Mouse (Mus musculus): Measurements from ENCODE around the gene Defb36.

Defb36 gene

GRCm38 (mm10) chr2:152604057-152604456 lies at the start of gene Defb36:
Gene Defb36 (plus strand): TSS chr2:152604327.
- ATAC-seq (ENCODE audit: insufficient number of reproducible peaks, low FRiP score, low TSS enrichment) = no peak

GRCm38 (mm10) chr2:152556655-152557054 lies 47.5 kb upstream of the Defb36 start:
- ATAC-seq (ENCODE audit: insufficient number of reproducible peaks, low FRiP score, low TSS enrichment) = no peak

- ATAC-seq (ENCODE audit: insufficient number of reproducible peaks, low FRiP score, low TSS enrichment) = no peak
Measured at GRCm38 (mm10) chr2:152569038-152569437, 35.1 kb upstream of the Defb36 start, which contains the start of gene Gm17416. Gene Gm17416 (plus strand): TSS chr2:152569338.

- ATAC-seq (ENCODE audit: insufficient number of reproducible peaks, low FRiP score, low TSS enrichment) = no peak
Measured at GRCm38 (mm10) chr2:152569881-152570280, 34.2 kb upstream of the Defb36 start.

GRCm38 (mm10) chr2:152570313-152570712 lies 33.8 kb upstream of the Defb36 start:
- ATAC-seq (ENCODE audit: insufficient number of reproducible peaks, low FRiP score, low TSS enrichment) = no peak

- no peak for ATAC-seq (ENCODE audit: insufficient number of reproducible peaks, low FRiP score, low TSS enrichment)
Measured at GRCm38 (mm10) chr2:152572114-152572794, 31.9 kb upstream of the Defb36 start, which contains the start of gene Defb21. Gene Defb21 (plus strand): TSS chr2:152572744.

GRCm38 (mm10) chr2:152573484-152573883 lies 30.6 kb upstream of the Defb36 start:
- no peak for ATAC-seq (ENCODE audit: insufficient number of reproducible peaks, low FRiP score, low TSS enrichment)

GRCm38 (mm10) chr2:152580107-152580506 lies 24.0 kb upstream of the Defb36 start, which contains the start of gene Defb19:
Gene Defb19 (minus strand): TSS chr2:152580312.
- no peak for ATAC-seq (ENCODE audit: insufficient number of reproducible peaks, low FRiP score, low TSS enrichment)

- no peak for ATAC-seq (ENCODE audit: insufficient number of reproducible peaks, low FRiP score, low TSS enrichment)
Measured at GRCm38 (mm10) chr2:152580612-152581011, 23.5 kb upstream of the Defb36 start.

- ATAC-seq (ENCODE audit: insufficient number of reproducible peaks, low FRiP score, low TSS enrichment) = no peak
Measured at GRCm38 (mm10) chr2:152586926-152587560, 17.1 kb upstream of the Defb36 start.

- no peak for ATAC-seq (ENCODE audit: insufficient number of reproducible peaks, low FRiP score, low TSS enrichment)
Measured at GRCm38 (mm10) chr2:152588450-152588849, 15.7 kb upstream of the Defb36 start.

- no peak for ATAC-seq (ENCODE audit: insufficient number of reproducible peaks, low FRiP score, low TSS enrichment)
Measured at GRCm38 (mm10) chr2:152589021-152589420, 15.1 kb upstream of the Defb36 start.

GRCm38 (mm10) chr2:152599299-152599698 lies 4.8 kb upstream of the Defb36 start, which contains the start of gene Defb45:
Gene Defb45 (minus strand): TSS chr2:152599399.
- no peak for ATAC-seq (ENCODE audit: insufficient number of reproducible peaks, low FRiP score, low TSS enrichment)

GRCm38 (mm10) chr2:152600076-152600475 lies 4.1 kb upstream of the Defb36 start:
- no peak for ATAC-seq (ENCODE audit: insufficient number of reproducible peaks, low FRiP score, low TSS enrichment)

- ATAC-seq (ENCODE audit: insufficient number of reproducible peaks, low FRiP score, low TSS enrichment) = no peak
Measured at GRCm38 (mm10) chr2:152601275-152601960, 2.7 kb upstream of the Defb36 start.

GRCm38 (mm10) chr2:152607746-152608145 lies 3.6 kb downstream of the Defb36 start:
- no peak for ATAC-seq (ENCODE audit: insufficient number of reproducible peaks, low FRiP score, low TSS enrichment)

GRCm38 (mm10) chr2:152608719-152609118 lies 4.6 kb downstream of the Defb36 start:
- no peak for ATAC-seq (ENCODE audit: insufficient number of reproducible peaks, low FRiP score, low TSS enrichment)

- ATAC-seq (ENCODE audit: insufficient number of reproducible peaks, low FRiP score, low TSS enrichment) = no peak
Measured at GRCm38 (mm10) chr2:152612193-152612592, 8.1 kb downstream of the Defb36 start.

- ATAC-seq (ENCODE audit: insufficient number of reproducible peaks, low FRiP score, low TSS enrichment) = peak; percentile 72
Measured at GRCm38 (mm10) chr2:152615563-152615962, 11.4 kb downstream of the Defb36 start.

- ATAC-seq (ENCODE audit: insufficient number of reproducible peaks, low FRiP score, low TSS enrichment) = no peak
Measured at GRCm38 (mm10) chr2:152616470-152616869, 12.3 kb downstream of the Defb36 start.

GRCm38 (mm10) chr2:152617374-152617773 lies 13.2 kb downstream of the Defb36 start:
- ATAC-seq (ENCODE audit: insufficient number of reproducible peaks, low FRiP score, low TSS enrichment) = no peak

Data from cerebellum, adult (tissue).